Mouse (Mus musculus): ENCODE results near the gene Ubc. TPM values are rescaled to one million over a fixed set of nuclear protein-coding genes. Genes with fewer than 3 reads are reported as not detected.
A peak's percentile ranks its signal among the peaks of the same experiment; 100 is the strongest.
"Not testable (repeated sequence)": the region's sequence is repeated elsewhere in the genome, so short reads cannot be mapped to it uniquely, and the experiment has no call there.

The Ubc gene
- total RNA-seq, 2 experiments from 2014 or later, result 754 to 818 TPM

DNA sequence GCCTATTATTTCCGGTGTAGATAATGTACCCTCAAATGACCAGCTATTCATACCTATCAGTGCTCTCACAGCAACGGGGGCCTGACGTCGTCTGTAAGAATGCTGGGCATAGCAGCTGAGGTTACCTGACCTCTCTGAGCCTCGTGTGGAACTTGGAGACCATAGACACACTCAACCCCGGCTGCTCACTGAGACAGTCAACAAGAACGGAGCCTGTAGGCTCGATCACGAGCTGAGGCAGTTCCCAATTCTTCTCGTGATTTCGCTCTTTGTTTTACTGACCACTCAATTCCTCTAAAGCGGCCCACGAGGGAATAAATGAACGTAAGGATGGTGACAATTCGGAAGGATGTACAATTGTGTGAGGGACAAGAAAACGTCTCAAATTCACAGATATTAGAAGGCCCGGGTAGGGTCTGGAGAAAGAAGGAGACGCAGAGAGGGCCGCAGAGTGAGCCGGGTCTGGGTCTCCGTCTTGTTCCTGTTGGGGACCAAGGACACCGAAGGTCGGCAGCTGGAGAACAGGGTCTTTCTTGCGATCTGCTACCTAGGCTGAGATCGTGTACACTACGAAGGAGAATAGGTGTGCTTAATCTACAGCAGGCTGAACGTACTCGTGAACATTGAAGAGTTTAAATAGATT, 15.0 kb upstream of the Ubc start:
- DNase-seq (ENCODE audit: low spot score in 2 of 2), result peak; percentile 72 to 79

DNA sequence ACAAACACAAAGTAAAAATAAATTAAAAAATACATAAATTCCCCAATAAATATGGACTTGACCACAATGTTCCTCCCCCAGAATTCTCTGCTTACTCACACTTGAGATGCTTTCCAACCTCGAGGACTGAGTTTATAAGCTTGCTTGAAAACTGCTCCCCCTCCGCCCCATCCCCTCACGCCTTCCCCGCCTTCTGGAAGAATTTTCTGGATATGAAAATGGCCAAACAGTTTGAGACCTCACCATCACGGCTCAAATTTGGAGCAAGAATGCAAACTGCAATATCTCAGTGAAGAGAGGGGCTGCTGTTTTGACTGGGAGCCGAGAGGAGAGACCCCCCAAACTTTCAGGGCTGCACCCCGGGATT, 14.5 kb upstream of the Ubc start:
- DNase-seq (ENCODE audit: low spot score in 2 of 2), result no peak

DNA sequence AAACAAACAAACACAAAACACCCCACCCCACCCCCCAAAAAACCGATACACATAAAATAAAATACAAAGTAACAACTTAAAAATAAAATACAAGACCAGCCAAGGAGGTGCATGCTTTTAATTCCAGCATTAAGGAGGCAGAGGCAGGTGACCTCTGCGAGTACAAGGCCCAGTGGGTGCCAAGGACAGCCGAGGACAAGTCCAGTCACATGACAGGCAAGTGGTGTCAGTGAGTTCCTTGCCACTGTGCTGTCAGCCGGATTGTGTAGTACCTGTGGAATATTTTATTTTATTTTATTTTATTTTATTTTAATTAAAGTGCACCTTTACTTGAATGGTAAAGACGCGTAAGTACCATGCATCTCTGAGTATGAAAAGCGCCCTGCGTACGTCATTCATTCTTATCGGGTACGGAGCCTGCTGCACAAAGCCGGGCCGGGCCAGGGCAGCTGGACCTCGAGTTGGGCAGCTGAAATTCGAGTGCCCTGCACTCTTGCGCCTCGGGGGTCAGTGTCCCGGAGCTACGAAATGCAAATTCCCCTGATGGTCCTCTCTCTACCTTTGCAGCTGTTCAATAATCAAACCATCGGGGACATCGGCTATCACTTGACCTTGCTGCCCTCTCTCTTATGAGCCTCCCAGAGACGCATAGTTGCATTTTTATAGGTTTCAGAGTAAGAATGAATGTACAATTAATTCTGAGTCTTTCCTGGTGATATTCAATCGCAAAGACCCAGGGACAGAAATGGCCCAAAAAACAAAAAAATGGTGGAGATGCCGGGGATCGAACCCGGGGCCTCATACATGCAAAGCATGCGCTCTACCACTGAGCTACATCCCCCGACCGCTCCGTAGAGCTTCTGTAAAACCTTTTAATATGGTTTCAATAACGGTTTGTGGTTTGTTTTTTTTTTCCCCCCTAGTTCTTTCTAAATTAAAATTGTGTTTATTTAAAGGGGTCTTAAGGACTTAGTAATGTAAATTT, 13.8 kb upstream of the Ubc start:
- peak; percentile 70 to 89 for DNase-seq (ENCODE audit: low spot score in 2 of 2)

DNA sequence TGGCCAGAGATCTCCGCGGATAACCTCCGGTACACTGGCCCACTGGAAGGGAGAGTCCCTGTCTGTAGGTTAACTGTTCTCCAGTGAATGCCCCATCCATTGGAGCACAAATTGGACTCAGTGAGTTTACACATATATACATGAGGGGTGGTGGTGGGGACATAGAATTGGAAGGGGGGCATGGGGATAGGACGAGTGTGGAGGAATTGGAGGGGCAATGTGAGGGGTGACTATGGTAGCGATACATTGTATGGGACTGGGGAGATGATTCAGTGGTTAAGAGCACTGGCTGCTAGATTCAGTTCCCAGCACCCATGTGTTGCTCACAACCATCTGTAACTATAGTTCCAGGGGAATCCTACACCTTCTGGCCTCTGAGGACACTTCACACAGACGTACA, 13.0 kb upstream of the Ubc start:
- DNase-seq (ENCODE audit: low spot score in 2 of 2), result no peak

DNA sequence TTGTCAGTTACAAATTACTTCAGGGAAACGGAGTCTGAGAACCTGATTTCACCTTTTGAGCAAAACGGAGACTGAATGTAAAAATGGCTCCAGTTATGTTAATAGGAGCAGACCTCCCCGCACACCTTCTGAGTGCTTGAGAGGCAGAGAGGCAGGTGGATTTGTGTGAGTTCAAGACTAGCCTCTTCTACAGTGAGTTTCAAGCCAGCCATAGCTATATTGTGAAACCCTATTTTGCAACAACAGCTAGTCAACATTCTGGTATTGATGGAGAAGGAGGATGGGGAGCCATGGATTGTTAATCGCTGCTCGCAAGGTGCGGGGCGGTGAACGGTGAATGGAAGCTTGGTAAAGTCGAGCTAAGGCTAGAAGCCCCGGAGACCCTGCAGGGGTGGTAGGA, 12.5 kb upstream of the Ubc start:
- DNase-seq (ENCODE audit: low spot score in 2 of 2), result no peak

DNA sequence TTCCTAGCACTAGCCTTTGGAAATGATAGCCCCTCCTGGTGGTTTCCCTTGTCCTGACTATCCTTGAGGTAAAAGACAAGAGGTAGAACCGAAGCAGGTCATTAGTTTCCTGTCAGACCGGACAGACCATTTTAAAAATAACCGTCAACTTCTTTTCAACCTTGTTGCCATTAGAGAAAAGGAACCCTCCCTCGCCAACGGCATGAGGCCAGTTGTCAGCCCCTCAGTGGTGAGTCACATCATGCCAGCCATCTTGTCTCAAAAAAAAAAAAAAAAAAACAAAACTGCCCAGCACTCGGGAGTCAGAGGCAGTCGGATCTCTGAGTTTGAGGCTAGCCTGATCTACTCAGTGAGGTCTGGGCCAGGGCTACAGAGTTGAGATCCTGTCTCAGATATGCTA, 10.9 kb upstream of the Ubc start:
- DNase-seq (ENCODE audit: low spot score in 2 of 2), result no peak

DNA sequence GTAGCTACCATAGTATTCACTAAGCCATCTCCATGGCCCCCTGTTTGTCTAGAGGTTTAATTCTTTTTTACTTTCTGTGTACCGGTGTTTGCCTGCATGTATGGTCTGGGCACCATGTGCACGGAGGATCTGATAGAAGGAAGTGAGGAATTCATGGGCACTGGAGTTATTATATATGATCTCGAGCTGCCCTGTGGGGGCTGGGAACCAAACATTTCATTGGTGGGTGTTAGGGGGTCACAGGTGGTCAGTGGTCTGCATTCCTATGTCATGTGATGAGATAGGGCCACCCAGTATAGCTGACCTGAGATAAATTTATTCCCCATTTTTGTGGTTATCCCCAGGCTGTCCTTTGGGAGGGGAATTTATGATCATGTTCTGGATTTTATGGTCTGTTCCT, 5.0 kb upstream of the Ubc start:
- no peak for DNase-seq (ENCODE audit: low spot score in 2 of 2)

DNA sequence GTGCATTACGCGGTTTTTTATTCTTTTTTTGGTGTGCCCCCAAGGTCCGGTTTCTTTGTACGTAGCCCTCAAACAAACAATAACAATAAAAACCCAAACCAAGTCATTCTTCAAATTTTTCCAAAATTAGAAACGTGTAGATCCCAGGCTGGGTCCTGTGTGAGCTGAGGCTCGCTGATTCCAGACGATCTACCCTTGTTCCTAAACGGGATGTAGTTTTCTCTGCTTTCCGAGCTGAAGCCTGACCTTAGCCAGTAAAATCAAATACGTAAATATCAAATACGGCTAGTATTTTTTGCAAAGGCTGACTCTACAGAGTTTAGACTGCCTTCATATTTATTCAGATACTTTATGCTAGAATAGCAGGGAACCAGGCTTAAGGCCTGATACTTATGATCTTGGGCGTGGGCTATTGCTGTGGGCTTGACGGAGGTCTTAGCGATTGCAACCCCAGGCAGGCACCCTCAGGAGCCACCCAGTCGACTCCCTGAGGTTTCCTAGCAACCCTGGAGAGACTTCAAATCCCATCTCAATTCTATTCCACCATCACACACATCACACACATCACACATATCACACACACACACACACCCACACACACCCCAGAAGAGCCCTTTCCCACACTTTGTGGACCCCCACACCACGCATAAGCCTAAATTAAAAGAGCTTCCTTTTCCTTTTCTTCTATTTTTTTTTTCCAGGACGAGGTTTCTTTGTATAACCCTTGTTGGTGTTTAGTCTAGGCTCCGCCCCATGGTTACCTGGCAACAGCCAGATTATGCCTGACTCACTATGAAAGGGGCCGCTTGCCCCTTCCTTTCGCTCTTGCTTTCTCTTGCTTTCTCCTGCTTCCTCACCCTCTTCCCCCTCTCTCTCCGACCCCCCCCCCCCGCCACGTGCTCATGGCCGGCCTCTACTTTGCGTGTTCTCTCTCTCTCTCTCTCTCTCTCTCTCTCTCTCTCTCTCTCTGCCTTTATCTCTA, 3.9 kb upstream of the Ubc start:
- DNase-seq (ENCODE audit: low spot score in 2 of 2), result peak; percentile 50 to 78

DNA sequence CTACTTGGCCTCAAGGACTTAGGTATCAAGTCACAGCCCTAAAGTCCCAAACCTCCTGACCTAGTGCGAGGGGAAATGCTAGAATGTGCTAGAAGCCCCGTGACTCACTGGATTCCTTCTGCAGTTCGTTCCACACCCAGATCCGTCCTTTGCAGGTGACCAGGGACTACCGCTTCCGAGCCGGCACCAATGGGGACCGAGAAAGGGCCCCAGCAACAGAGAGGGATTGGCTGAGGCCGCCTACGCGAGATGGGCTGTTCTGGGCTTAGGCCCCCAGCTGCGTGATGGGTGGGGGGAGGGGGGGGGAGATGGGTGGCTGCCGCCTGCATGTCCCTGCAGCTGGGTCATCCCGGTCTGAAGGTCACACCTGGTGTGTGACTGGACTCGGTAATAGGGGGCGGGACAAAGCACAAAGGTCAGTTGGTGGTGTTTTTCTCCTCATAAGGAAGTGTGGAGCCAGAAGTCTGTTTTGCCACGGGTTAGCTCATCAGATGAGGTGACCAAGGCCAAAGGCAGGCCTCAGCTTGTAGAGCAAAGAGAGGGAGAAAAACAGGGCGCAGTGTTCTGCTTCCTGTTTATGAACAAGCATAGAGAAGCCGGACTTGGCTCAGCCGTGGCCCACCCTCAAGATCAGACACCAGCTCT, 3.1 kb upstream of the Ubc start:
- DNase-seq (ENCODE audit: low spot score in 2 of 2), result peak; percentile 91 to 95

DNA sequence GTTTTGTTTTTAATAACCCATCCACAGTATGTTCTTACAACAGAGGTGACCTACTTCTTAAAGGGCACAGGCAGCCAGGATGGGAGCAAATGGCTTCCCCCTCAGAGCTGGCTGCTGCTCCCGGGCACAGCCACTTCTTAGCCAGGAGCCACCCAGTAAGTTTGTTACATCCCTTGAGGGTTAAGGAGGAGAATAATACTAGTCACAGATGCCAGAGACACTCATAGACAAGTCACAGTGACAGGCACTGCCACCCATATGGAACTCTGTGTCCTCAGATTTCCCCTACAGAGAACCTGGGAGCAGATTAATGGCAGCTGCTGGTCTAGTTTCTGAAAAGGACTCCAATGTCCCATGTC, 2.6 kb upstream of the Ubc start:
- no peak for DNase-seq (ENCODE audit: low spot score in 2 of 2)

DNA sequence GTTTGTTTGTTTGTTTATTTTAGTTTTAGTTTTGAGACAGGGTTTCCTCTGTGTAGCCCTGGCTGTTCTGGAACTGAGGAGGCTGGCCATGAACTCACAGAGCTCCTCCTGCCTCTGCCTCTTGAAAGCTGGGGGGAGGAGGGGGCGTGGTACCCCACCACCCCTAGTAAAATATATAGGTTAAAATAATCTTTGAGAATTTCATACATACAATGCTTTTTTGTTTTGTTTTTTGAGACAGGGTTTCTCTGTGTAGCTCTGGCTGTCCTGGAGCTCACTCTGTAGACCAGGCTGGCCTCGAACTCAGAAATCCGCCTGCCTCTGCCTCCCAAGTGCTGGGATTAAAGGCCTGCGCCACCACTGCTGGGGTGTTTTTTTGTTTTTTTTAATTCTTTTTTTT, 2.2 kb upstream of the Ubc start:
- DNase-seq (ENCODE audit: low spot score in 2 of 2), result not testable (repeated sequence)

DNA sequence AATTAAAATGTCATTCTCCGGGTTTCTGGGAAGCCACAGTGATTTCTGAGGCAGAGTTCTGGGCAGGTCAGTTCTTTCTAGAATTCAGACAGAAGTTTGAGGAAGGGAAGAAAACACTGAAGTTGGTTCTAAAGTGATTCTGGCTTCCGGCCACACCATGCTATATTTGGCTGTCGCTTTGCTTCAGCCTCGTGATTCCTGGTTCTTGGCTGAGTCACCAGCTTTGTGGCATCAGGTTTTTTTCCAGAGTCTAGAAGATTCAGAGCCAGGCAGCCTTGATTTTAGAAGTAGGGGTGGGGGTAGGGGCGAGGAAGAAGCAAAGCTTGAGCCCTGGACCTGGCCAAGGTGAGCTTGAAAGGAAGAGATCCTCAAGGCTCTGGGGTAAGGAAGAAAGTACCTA, 1.6 kb upstream of the Ubc start:
- DNase-seq (ENCODE audit: low spot score in 2 of 2), result peak; percentile 67 to 85

DNA sequence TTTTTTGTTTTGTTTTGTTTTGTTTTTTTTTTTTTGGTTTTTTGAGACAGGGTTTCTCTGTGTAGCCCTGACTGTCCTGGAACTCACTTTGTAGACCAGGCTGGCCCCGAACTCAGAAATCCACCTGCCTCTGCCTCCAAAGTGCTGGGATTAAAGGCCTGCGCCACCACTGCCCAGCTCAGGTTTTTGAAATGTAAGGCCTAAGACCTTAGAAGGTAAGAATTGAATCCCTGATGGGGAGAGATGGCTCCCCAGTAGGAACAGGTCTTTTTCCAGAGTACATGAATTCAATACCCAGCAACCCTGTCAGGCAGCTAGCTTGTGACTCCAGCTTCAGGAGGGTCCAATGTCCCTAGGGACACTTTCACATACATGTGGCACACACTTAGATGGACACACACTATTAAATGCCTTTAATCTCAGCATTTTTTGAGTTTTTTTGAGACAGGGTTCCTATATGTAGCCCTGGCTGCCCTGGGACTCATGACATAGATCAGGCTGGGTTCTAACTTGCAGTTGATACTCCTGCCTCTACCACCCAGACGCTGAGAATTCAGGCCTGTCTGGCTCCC, 990 bp upstream of the Ubc start:
- no peak for DNase-seq (ENCODE audit: low spot score in 2 of 2)

DNA sequence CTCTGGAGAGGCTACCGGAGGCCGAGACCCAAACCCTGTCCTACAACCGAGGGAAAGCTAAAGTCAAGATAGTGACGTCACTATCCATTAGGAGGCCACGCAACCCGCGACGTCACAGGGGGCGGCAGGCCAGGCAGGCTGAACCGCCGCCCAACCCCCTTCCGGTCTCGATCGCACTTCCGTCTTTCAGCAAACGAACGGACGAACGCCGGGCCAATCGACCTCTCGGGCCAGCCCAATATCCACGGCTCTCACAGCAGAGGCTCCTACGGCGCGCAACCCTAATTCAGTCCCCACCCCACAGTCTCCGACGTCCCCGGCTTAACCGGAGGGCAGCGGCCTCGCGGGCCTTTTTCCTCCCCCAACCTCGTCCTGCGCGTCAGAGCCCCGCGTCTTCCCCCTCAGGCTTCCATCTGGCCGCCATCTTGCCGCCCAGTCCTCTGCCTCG, 847 bp downstream of the Ubc start, which contains the start of gene Gm10382:
TSS of gene Gm10382 (plus strand) at position 192 of the 448 bp plus-strand sequence.
- DNase-seq (ENCODE audit: low spot score in 2 of 2), result peak; percentile 74 to 83

DNA sequence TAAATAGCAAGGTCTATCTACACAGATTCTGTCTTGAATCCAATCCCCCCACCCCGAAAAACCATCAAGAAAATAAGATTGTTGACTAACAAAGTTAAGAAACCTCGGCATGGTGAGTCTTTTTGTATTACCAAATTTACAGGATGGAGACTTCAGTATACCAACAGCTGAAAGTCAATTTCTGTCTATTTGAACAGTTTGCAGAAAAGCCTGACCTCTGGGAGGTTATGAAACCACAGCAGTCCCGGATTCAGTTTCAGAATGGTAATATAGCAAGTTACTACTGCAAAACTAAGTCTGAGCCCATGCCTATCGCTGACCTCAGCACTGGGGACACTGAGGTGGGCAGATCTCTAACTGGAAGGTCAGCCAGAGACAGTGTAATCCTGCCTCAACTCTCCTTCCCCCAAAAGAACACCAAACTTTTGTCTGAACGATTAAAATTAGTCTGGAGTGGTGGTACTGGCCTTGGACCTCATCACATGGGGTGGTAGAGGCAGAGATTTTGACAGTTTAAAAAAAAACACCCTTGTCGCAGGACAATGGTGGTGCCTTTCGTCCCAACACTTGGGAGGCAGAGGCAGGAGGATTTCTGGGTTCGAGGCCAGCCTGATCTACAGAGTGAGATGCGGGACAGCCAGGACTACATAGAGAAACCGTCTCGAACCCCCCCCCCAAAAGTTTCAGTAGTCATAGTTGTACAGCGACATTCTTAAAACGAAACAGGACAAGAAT, 1.5 kb downstream of the Ubc start:
- no peak for DNase-seq (ENCODE audit: low spot score in 2 of 2)

DNA sequence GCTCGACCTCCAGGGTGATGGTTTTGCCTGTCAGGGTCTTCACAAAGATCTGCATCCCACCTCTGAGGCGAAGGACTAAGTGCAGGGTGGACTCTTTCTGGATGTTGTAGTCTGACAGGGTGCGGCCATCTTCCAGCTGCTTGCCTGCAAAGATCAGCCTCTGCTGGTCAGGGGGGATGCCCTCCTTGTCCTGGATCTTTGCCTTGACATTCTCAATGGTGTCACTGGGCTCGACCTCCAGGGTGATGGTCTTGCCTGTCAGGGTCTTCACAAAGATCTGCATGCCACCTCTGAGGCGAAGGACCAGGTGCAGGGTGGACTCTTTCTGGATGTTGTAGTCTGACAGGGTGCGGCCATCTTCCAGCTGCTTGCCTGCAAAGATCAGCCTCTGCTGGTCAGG, 2.7 kb downstream of the Ubc start:
- DNase-seq (ENCODE audit: low spot score in 2 of 2), result not testable (repeated sequence)

DNA sequence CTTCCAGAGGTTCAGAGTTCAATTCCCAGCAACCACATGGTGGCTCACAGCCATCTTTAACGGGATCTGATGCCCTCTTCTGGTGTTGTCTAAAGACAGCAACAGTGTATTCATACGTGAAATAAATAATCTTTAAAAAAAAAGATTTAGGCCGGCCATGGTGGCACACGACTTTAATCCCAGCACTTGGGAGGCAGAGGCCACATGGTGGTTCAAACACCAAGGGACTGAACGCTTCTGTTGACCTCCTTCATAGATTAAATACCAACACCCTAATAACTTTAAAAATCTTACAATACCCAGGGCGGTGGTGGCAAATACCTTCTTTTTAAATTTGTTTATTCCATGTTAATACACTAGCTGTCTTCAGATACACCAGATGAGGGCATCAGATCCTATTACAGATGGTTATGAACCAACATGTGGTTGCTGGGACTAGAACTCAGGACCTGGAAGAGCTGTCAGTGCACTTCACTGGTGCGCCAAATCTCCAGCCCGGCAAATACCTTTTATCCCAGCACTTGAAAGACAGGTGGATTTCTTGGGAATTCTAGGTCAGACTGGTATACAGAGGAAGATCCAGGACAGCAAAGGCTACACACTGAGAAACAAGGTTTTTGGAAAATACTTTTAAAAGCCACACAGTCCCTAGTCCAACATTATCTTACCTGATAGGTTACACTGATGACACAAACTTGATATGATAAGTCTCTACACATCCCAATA, 4.6 kb downstream of the Ubc start:
- no peak for DNase-seq (ENCODE audit: low spot score in 2 of 2)

DNA sequence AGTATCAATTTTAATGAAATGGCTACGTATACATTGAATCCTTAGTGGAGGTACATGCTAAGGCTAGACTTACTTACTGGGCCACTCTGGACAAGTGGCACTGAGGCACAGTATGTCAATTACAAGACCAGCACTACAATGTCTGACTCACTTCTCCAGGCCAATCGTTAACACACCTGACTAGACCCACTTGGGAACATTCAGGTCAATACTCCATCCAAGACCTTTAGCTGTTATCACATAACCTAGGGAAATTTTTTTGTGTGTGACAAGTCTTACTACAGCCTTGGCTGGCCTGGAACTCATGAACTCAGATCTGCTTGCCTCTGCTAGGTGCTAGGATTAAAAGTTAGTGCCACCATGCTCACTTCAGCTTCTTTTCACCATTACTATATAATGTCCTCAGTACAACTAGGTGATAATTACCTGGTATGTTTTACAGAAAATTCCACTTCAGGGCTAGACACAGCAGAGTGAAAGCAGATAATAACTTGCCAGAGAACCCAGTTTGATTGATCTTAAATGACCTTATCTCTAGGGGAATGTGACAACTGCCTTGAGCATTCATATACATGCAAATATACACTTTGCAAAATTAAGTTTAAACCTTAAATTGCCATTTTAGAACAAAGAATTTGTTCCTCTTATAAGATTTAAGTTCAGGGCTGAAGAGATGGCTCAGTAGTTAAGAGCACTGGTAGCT, 5.3 kb downstream of the Ubc start:
- no peak for DNase-seq (ENCODE audit: low spot score in 2 of 2)
